Mouse (Mus musculus) G1E (cell line): ENCODE measurements around the gene Gm884.

ENCODE experiments used
- CTCF ChIP-seq: IDR thresholded peaks from 2 replicates; pipeline ENCODE4 v1.5.1; 2012; ENCODE audit warnings: low read depth, low read length, inconsistent platforms, mixed read lengths
- POLR2AphosphoS5 ChIP-seq: IDR thresholded peaks from 2 replicates; pipeline ENCODE4 v1.6.1; 2012; ENCODE audit warnings: low read depth, low read length, inconsistent platforms; ENCODE audit not compliant: insufficient replicate concordance
- TAL1 ChIP-seq: conservative IDR thresholded peaks from 2 replicates; pipeline ENCODE4 v1.6.1; 2012; ENCODE audit warnings: low read depth, low read length, inconsistent platforms, mixed read lengths

DNA sequence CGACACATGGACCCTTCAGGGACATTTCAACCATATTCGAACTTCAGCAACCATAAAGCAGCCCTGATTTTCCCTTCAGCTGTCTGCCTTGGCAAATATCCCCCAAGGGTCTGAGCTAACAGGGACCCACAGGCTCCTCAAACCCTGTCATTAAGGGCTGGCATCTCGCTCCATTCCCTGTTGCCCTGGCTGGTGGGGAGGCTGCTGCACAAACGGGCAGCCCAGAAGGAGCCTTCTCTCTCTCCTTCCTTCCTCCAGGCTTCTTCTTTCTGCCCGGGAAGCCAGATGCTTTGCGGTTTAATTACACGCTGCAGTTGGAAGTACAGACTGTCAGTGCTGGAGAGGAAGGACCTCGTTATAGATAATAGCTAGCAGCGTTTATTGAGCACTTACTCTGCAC is 22.3 kb upstream of the Gm884 start:
- no peak for TF ChIP-seq CTCF
- no peak for TF ChIP-seq TAL1
- no peak for TF ChIP-seq POLR2AphosphoS5
